Mouse (Mus musculus) embryonic fibroblast, embryonic 13.5 days (primary cell): ENCODE results near the gene Gm43518.

Source experiments
- CTCF ChIP-seq: IDR thresholded peaks from 2 replicates; pipeline ENCODE4 v1.5.1; 2011; ENCODE audit warnings: mild to moderate bottlenecking, control low read depth, low read length, moderate library complexity, borderline replicate concordance; ENCODE audit not compliant: insufficient read depth
- POLR2A ChIP-seq: IDR thresholded peaks from 2 replicates; pipeline ENCODE4 v1.6.1; 2011; ENCODE audit warnings: low read depth, mild to moderate bottlenecking, control low read depth, low read length, moderate library complexity

- TF ChIP-seq CTCF (no peak), POLR2A (no peak)
Measured at GRCm38 (mm10) chr5:123987511-123987910, 60.3 kb downstream of the Gm43518 start.
